ENCODE assay signal across 13 mouse cellular contexts in the genomic region with DNA sequence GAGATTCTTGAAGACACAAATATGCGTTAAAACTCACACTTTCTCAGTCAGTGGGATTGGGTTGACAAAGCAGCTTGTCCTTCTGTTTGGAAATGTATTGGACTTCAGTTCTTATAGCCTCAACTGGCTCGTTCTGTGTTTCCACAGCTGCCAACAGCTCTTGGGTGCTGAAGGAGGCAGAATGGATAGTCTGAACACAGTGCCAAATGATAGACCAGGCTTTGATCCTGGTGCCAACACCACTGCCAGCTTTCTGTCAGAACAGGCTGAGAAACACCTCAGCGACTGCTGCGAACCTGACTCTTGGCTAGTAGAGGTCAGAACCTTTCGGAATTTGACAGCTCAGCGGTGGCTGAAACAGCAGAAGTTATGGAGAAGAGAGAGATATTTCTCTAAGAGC.
DNase-seq lines count a peak whose midpoint lies in the region; ATAC-seq and TF ChIP-seq lines count a peak whose summit lies in the region.
"Had no signal": no experiment of that assay in that cellular context is flagged by ENCODE, and none has a peak within 500 bp of the region (broad histone marks: within the 10 kb centered on the region; RNA-seq: fewer than 3 reads in every experiment).

No protein-coding gene starts in this region.

- no peak for ATAC-seq in liver, postnatal 0 days
- ATAC-seq in heart, embryonic 16.5 days (replicated peaks; ENCODE audit: extremely low read depth, insufficient read depth, low FRiP score) = peak; percentile 93

- no peaks in the 10 kb centered on the region for H3K9me3 ChIP-seq in liver, postnatal 0 days (ENCODE audit: low read length)
- H3K9me3 ChIP-seq in heart, embryonic 16.5 days (replicated peaks; ENCODE audit: control insufficient read depth, low read length) = peaks cover 5% of the 10 kb centered on the region
- H3K9me3 ChIP-seq: limb, embryonic 12.5 days; neural tube, embryonic 15.5 days had no signal

- H3K9ac ChIP-seq in liver, adult 2 months (ENCODE audit: low read depth, low read length) = no peak overlapping the region
- H3K9ac ChIP-seq in liver, postnatal 0 days (replicated peaks) = no peak overlapping the region
- no peak overlapping the region for H3K9ac ChIP-seq in heart, embryonic 16.5 days (ENCODE audit: low read length)
- H3K9ac ChIP-seq: limb, embryonic 12.5 days; neural tube, embryonic 15.5 days had no signal

- no peak for TF ChIP-seq CTCF in liver, adult 2 months (IDR thresholded peaks at IDR 0.05; ENCODE audit: low read depth, low read length)
- no peak for TF ChIP-seq CTCF in liver, postnatal 0 days (IDR thresholded peaks at IDR 0.05; ENCODE audit: low read depth)

- no peak overlapping the region for H3K27ac ChIP-seq in liver, adult 2 months (replicated peaks; ENCODE audit: insufficient read depth, low read depth, low read length)
- no peak overlapping the region for H3K27ac ChIP-seq in liver, postnatal 0 days (ENCODE audit: low read depth)
- peak overlapping the region; percentile 37; the same call in 1 of the 2 replicates for H3K27ac ChIP-seq in heart, embryonic 16.5 days (ENCODE audit: low read length)
- H3K27ac ChIP-seq: limb, embryonic 12.5 days; neural tube, embryonic 15.5 days had no signal

- TF ChIP-seq EP300 in liver, postnatal 0 days (IDR thresholded peaks at IDR 0.05; ENCODE audit: low read depth) = no peak

- DNase-seq in cerebellum, postnatal 10 days = peak; percentile 40 to 51
- DNase-seq in cerebellum, adult 9-10 months = no peak
- peak; percentile 45 for DNase-seq in liver, adult 2 months (ENCODE audit: extremely low read depth, low read depth, low spot score)
- DNase-seq in liver, postnatal 0 days = no peak
- DNase-seq in lung, postnatal 25 days (ENCODE audit: low spot score) = peak; percentile 8
- no peak for DNase-seq in layer of hippocampus, postnatal 14 days (ENCODE audit: low spot score in 2 of 2)
- no peak for DNase-seq in T-cell, adult 2 months (ENCODE audit: low spot score)
- DNase-seq: cerebellum, adult 11 months; kidney, postnatal 14 days had no signal

- no peak for TF ChIP-seq POLR2A in liver, adult 2 months (IDR thresholded peaks at IDR 0.05; ENCODE audit: extremely low read depth, insufficient read depth, low read length)

- H3K36me3 ChIP-seq in liver, adult 2 months (ENCODE audit: control insufficient read depth, insufficient read depth, low read length) = no peaks in the 10 kb centered on the region
- H3K36me3 ChIP-seq in liver, postnatal 0 days (replicated peaks; ENCODE audit: insufficient read depth, low read length) = no peaks in the 10 kb centered on the region
- H3K36me3 ChIP-seq in heart, embryonic 16.5 days (ENCODE audit: control insufficient read depth, insufficient read depth) = no peaks in the 10 kb centered on the region
- H3K36me3 ChIP-seq: limb, embryonic 12.5 days; neural tube, embryonic 15.5 days had no signal

- H3K79me2 ChIP-seq in liver, adult 2 months (ENCODE audit: control insufficient read depth, insufficient read depth, low read length) = no peaks in the 10 kb centered on the region

- no peaks in the 10 kb centered on the region for H3K4me1 ChIP-seq in liver, adult 2 months (ENCODE audit: control insufficient read depth, insufficient read depth, low read length)
- H3K4me1 ChIP-seq in liver, postnatal 0 days (ENCODE audit: insufficient read depth) = no peaks in the 10 kb centered on the region
- H3K4me1 ChIP-seq in heart, embryonic 16.5 days (ENCODE audit: control insufficient read depth, insufficient read depth, low read length) = peaks cover 8% of the 10 kb centered on the region
- H3K4me1 ChIP-seq: limb, embryonic 12.5 days; neural tube, embryonic 15.5 days had no signal

- 56% methylated on average over 6 of the region's 6 CpGs for WGBS in liver, adult 2 months
- WGBS in liver, postnatal 0 days (ENCODE audit: insufficient replicate concordance) = 68% methylated on average over 6 of the region's 6 CpGs
- WGBS in heart, embryonic 16.5 days = 34% methylated on average over 6 of the region's 6 CpGs

- H3K4me3 ChIP-seq in liver, adult 2 months (ENCODE audit: insufficient read depth, low read depth, low read length) = no peak overlapping the region
- H3K4me3 ChIP-seq in liver, postnatal 0 days (ENCODE audit: low read depth, low read length) = no peak overlapping the region
- H3K4me3 ChIP-seq in heart, embryonic 16.5 days (ENCODE audit: low read length) = no peak overlapping the region
- H3K4me3 ChIP-seq: erythroblast, embryonic 14.5 days; limb, embryonic 12.5 days; neural tube, embryonic 15.5 days had no signal

- no peaks in the 10 kb centered on the region for H3K27me3 ChIP-seq in liver, adult 2 months (ENCODE audit: control insufficient read depth, insufficient read depth, low read length)
- no peaks in the 10 kb centered on the region for H3K27me3 ChIP-seq in liver, postnatal 0 days (ENCODE audit: insufficient read depth, low read length)
- H3K27me3 ChIP-seq in heart, embryonic 16.5 days (ENCODE audit: control insufficient read depth, insufficient read depth, low read length) = no peaks in the 10 kb centered on the region
- H3K27me3 ChIP-seq: limb, embryonic 12.5 days; neural tube, embryonic 15.5 days had no signal

- H3K4me2 ChIP-seq in liver, postnatal 0 days (ENCODE audit: low read depth, low read length) = no peak overlapping the region
- no peak overlapping the region for H3K4me2 ChIP-seq in heart, embryonic 16.5 days (ENCODE audit: low read depth, low read length)
- H3K4me2 ChIP-seq: limb, embryonic 12.5 days; neural tube, embryonic 15.5 days had no signal

Comparison
In these comparisons a context has a peak if more than half of its experiments do, and no peak if none do; other contexts are left out.
1. DNase-seq: peak in cerebellum, postnatal 10 days (2 of 2), liver, adult 2 months (single experiment) and lung, postnatal 25 days (single experiment); none in cerebellum, adult 9-10 months (single experiment), liver, postnatal 0 days (single experiment), layer of hippocampus, postnatal 14 days (0 of 2) and T-cell, adult 2 months (single experiment).